Mouse (Mus musculus) cerebellum, adult 2 months (tissue): ENCODE results near the gene Atxn7l1.

Source experiments
- CTCF ChIP-seq: fragments of 200-500 bp; IDR thresholded peaks from 2 replicates; pipeline ENCODE4 v1.5.1; 2011; ENCODE audit warnings: low read depth, mild to moderate bottlenecking, control low read depth, low read length, moderate library complexity, borderline replicate concordance; ENCODE audit not compliant: insufficient read depth
- POLR2A ChIP-seq: fragments of 200-500 bp; IDR thresholded peaks from 2 replicates; pipeline ENCODE4 v1.6.1; 2011; ENCODE audit warnings: low read length, control low read depth, borderline replicate concordance; ENCODE audit not compliant: insufficient read depth

GRCm38 (mm10) chr12:33118624-33119301 is 28.7 kb upstream of the Atxn7l1 start:
- TF ChIP-seq CTCF (no peak), POLR2A (no peak)
